Mouse (Mus musculus) embryonic facial prominence, embryonic 13.5 days (tissue): ENCODE results near the gene Tubb2b. TPM values are rescaled to one million over a fixed set of nuclear protein-coding genes. Genes with fewer than 3 reads are reported as not detected.

Experiments
- ATAC-seq: fragments of 200-750 bp; cut with Nextera tagmentation; 2 replicates; pipeline ENCODE4 v1.8.0; 2017; ENCODE audit warnings: low read depth; ENCODE audit not compliant: insufficient number of reproducible peaks, insufficient read depth, low FRiP score, low TSS enrichment
- H3K27ac ChIP-seq: fragments of 300-500 bp; sonication (generic); 2 replicates; pipeline ENCODE4 v1.5.1; 2015; ENCODE audit warnings: moderate library complexity, mild to moderate bottlenecking, inconsistent platforms
- H3K27me3 ChIP-seq: fragments of 300-500 bp; sonication (generic); 2 replicates; pipeline ENCODE4 v1.6.1; 2015; ENCODE audit warnings: mild to moderate bottlenecking, inconsistent platforms
- H3K36me3 ChIP-seq: fragments of 300-500 bp; sonication (generic); 2 replicates; pipeline ENCODE4 v1.6.1; 2015; ENCODE audit warnings: mild to moderate bottlenecking, inconsistent platforms
- H3K4me1 ChIP-seq: fragments of 300-500 bp; sonication (generic); 2 replicates; pipeline ENCODE4 v1.6.1; 2015; ENCODE audit warnings: inconsistent platforms
- H3K4me2 ChIP-seq: fragments of 300-500 bp; sonication (generic); 2 replicates; pipeline ENCODE4 v1.6.1; 2015; ENCODE audit warnings: moderate library complexity, mild to moderate bottlenecking, inconsistent platforms
- H3K4me3 ChIP-seq: fragments of 300-500 bp; sonication (generic); 2 replicates; pipeline ENCODE4 v1.5.1; 2015; ENCODE audit warnings: mild to moderate bottlenecking, inconsistent platforms
- H3K9ac ChIP-seq: fragments of 300-500 bp; sonication (generic); 2 replicates; pipeline ENCODE4 v1.6.1; 2015; ENCODE audit warnings: mild to moderate bottlenecking, inconsistent platforms
- H3K9me3 ChIP-seq: fragments of 300-500 bp; sonication (generic); 2 replicates; pipeline ENCODE4 v1.6.1; 2016; ENCODE audit warnings: inconsistent platforms
- WGBS: fragments of 180-500 bp; shearing (Covaris S2); methylation state at CpG from one replicate; pipeline ENCODE4 v1.1.7; 2015; ENCODE audit warnings: mixed read lengths; 5-methylcytosine and 5-hydroxymethylcytosine counted together
- polyA plus RNA-seq: library from polyadenylated mRNA; unstranded; fragments of >200 nt; fragmentation: Nextera tagmentation; extraction: Ambion mirVana; gene quantifications from 2 replicates; pipeline ENCODE4 v1.2.1, GENCODE M21; 2015

Tubb2b gene
- polyA plus RNA-seq, 1 experiment from 2014 or later = 46.3 TPM

DNA sequence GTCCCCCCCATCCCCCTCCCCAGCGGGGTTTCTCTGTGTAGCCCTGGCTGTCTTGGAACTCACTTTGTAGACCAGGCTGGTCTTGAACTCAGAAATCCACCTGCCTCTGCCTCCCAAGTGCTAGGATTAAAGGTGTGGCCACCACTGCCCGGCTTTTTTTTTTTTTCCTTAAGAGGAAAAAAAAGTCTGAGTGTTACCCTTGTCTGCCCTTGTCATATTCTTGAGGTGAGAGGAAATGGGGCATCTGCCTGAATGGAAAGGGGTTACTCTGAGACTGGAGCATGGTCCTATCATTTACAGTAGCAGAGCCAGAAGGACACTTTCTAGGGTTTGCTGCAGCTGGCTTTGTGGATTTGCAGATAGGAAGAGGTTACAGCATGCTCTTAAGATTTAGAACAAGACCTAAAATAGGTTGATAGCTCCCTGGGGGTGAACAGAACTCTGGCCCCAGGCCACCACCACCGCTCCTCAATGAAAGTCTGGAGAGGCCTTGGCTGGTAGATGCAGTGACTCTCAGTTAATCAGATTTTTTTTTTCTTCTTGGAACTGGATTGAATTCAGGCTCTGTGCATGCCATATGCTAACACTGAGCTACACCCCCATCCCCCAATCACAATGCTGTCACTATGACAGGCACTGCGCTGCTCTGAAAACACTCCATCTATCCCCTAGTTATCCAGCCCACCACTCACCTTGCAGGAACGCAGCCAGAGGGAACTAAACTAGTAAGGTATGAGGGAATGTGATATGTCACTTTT lies 23.2 kb upstream of the Tubb2b start:
- H3K9me3 ChIP-seq = no peaks in the 10 kb centered on the region
- WGBS = 76% methylated on average over 4 of the region's 5 CpGs
- H3K27ac ChIP-seq = no peak overlapping the region
- H3K4me3 ChIP-seq = no peak overlapping the region
- no peak overlapping the region for H3K4me2 ChIP-seq
- no peak overlapping the region for H3K9ac ChIP-seq
- no peaks in the 10 kb centered on the region for H3K36me3 ChIP-seq
- H3K4me1 ChIP-seq = peaks cover 43% of the 10 kb centered on the region
- H3K27me3 ChIP-seq = no peaks in the 10 kb centered on the region
- ATAC-seq = no peak

DNA sequence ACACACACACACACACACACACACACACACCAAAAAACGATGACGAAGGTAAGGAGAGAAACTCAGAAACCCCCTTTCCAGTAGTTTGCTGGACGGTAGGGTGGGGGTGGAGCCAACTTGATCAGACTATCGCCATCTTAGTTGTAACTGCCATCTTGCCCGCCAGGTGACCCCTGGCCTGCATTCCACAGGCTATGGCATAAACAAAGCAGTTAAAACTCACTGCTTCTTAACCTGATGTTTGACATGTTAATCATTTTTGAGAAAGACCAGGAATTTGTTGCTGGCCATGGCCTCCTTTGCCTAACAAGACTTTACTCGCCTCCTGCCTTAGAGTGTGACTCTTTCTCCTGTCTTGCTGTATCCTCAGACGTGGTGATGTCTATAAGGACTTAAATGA lies 22.4 kb upstream of the Tubb2b start:
- Histone ChIP-seq H3K27ac (no peak overlapping the region), H3K4me2 (no peak overlapping the region), H3K27me3 (no peaks in the 10 kb centered on the region), H3K9ac (no peak overlapping the region), H3K36me3 (no peaks in the 10 kb centered on the region), H3K4me1 (peaks cover 48% of the 10 kb centered on the region), H3K9me3 (no peaks in the 10 kb centered on the region), H3K4me3 (no peak overlapping the region)
- no peak for ATAC-seq
- 59% methylated on average over 7 of the region's 7 CpGs for WGBS

DNA sequence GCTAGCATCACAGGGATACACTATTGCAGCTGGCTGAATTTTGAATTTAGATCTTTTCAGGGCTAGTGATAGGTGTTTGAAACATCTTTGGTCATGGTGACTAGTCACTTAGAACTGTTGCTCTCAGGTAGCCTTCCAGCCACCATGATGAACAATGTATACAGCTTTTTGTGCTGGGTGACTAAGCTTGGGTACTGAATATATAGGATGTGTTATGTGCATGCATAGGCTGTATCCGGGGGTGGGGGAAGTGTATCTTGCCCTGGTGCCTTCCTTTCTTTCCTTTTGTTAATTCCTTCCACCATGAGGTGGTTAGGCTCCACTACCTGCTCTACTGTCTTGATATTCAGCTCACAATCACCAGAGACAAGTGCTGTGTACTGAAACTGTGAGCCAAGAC lies 21.2 kb upstream of the Tubb2b start:
- H3K36me3 ChIP-seq = no peaks in the 10 kb centered on the region
- no peaks in the 10 kb centered on the region for H3K27me3 ChIP-seq
- peaks cover 41% of the 10 kb centered on the region for H3K4me1 ChIP-seq
- no peak overlapping the region for H3K4me2 ChIP-seq
- H3K9me3 ChIP-seq = no peaks in the 10 kb centered on the region
- no peak for ATAC-seq
- 86% methylated on average over 1 of the region's 1 CpGs for WGBS
- no peak overlapping the region for H3K4me3 ChIP-seq
- no peak overlapping the region for H3K9ac ChIP-seq
- no peak overlapping the region for H3K27ac ChIP-seq

DNA sequence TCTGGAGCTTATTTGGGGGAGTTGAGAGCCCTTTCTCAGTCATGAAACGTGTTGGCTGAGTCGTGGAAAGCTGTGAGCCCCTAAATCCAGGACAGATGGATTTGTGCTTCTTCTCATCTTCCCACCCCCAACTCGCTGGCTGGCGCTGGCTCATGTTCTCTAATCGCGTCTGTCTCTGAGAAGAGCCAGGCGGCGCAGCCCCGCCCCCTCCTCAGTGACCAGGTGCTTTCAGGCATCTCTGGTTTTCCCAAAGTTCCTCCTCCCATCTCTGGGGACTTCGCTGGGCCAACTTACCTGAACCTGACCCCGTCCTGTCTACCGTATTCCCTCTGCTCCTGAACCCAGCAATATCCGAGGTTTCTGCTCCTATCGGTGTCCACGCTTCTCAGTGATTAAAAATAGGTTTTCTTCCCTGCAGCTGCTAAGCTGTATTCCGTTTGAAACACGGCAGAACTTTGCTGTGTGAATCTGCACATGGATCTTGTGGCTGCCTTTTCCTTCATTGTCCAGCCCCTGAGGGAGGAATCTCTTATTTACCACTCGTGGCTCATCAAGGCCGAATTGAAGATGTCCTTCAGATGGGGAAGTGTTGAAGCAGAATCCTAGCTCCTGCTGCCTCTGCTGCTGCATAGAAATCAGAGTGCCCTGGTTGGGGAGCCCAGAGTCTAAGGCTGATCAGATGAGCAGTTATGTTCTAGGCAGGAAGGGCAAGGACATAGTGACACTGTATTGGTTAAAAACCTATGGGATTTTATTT lies 20.2 kb upstream of the Tubb2b start:
- peak overlapping the region; percentile 73 for H3K4me2 ChIP-seq
- H3K27me3 ChIP-seq = no peaks in the 10 kb centered on the region
- no peak for ATAC-seq
- H3K9ac ChIP-seq = peak overlapping the region; percentile 32; the same call in 1 of the 2 replicates
- peak overlapping the region; percentile 11 for H3K4me3 ChIP-seq
- 8% methylated on average over 19 of the region's 19 CpGs for WGBS
- H3K27ac ChIP-seq = peak overlapping the region; percentile 79
- H3K4me1 ChIP-seq = peaks cover 36% of the 10 kb centered on the region
- no peaks in the 10 kb centered on the region for H3K36me3 ChIP-seq
- H3K9me3 ChIP-seq = no peaks in the 10 kb centered on the region

DNA sequence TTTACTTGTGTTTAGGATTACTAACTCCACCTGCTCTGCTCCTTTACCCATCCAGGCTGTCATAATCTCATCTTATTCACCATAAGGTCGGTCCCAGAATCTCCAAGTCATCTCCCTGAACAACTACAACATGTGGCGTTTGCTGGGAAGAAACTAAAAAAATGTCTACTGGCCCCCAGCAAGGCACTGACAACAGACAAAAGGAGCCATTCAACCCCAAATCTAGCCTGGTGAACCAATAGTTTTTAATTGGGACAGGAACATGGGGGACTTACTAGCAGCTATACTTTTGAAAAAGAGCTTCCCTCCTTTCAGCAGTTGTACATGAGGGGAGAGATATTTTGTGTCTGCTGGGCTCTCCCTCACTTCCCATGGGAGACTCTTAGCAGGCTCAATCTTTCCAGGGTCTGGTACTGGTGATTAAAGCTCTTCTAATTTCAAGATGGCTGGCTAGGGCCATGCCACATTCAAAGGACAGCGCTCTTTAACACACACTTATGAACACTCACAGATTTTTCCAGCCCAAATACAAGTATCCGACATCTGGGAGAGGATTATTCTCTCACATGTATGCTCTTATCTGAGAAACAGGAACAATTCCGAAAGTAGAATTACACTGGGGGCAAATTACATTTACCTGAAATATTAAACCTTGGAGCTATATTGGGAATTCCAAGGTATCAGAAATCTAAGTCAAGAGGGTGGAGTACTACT lies 19.4 kb upstream of the Tubb2b start:
- peak overlapping the region; percentile 73 for H3K9ac ChIP-seq
- peak overlapping the region; percentile 51 for H3K4me3 ChIP-seq
- ATAC-seq = no peak
- peak overlapping the region; percentile 79 for H3K27ac ChIP-seq
- no peaks in the 10 kb centered on the region for H3K36me3 ChIP-seq
- WGBS = 41% methylated on average over 5 of the region's 5 CpGs
- no peaks in the 10 kb centered on the region for H3K9me3 ChIP-seq
- no peaks in the 10 kb centered on the region for H3K27me3 ChIP-seq
- peaks cover 35% of the 10 kb centered on the region for H3K4me1 ChIP-seq
- H3K4me2 ChIP-seq = peak overlapping the region; percentile 73

DNA sequence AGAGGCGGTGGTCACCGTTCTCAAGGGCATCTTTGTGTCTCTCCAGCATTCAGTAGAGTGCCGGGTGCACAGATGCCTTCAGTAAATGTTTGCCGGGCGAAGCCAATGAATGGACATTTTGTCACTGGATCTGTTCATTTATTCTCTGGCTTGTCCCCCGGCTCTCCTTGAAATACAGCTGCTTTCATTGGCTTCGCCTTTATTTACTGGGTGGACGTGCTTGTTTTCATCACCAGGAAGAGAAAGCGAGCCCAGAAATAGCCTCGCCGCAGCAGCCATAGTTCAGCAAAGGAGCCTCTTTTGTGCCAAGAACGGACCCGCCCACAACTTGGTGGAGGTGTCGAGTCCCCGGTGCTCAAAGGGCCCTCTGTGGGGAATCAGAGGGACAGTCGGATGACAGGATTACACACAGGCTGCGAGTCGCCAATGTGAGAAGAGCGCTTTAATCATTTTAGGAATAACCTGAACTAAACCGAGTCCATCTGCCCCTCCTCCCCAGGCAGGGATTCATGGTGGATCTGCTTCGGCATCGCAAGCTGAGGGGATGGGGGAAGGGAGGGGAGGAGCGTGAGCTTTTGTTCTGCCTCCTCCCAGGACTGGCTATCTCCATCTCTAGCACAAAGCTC lies 18.6 kb upstream of the Tubb2b start:
- no peaks in the 10 kb centered on the region for H3K9me3 ChIP-seq
- peak overlapping the region; percentile 51 for H3K4me3 ChIP-seq
- H3K4me1 ChIP-seq = peaks cover 31% of the 10 kb centered on the region
- peak; percentile 53 for ATAC-seq
- 2% methylated on average over 23 of the region's 23 CpGs for WGBS
- peak overlapping the region; percentile 79 for H3K27ac ChIP-seq
- H3K36me3 ChIP-seq = no peaks in the 10 kb centered on the region
- no peaks in the 10 kb centered on the region for H3K27me3 ChIP-seq
- H3K4me2 ChIP-seq = peak overlapping the region; percentile 73
- H3K9ac ChIP-seq = peak overlapping the region; percentile 73

DNA sequence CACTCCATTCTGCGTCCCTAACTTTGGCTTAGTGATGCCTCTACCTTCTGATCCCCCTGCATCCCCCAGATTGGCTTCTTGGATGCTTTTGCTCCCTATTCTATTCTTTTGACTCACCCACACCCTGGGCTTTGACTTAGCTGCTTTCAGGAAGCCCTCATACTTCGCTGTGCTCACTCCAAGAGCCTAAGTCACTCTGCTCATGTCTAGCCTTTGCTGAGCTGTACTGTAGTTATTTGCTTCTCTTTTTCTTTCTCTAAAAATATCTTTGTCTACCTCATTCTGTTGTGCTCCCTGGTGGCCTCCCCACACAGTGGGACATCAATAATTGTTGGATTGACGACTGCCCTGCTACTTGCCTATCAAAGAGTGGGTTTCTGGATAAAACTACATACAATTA lies 17.9 kb upstream of the Tubb2b start:
- WGBS = 68% methylated on average over 3 of the region's 3 CpGs
- Histone ChIP-seq H3K4me1 (peaks cover 28% of the 10 kb centered on the region), H3K27ac (peak overlapping the region; percentile 79), H3K27me3 (no peaks in the 10 kb centered on the region), H3K9ac (no peak overlapping the region), H3K36me3 (no peaks in the 10 kb centered on the region), H3K4me2 (peak overlapping the region; percentile 73), H3K9me3 (no peaks in the 10 kb centered on the region), H3K4me3 (peak overlapping the region; percentile 51; the same call in 1 of the 2 replicates)
- ATAC-seq = no peak

DNA sequence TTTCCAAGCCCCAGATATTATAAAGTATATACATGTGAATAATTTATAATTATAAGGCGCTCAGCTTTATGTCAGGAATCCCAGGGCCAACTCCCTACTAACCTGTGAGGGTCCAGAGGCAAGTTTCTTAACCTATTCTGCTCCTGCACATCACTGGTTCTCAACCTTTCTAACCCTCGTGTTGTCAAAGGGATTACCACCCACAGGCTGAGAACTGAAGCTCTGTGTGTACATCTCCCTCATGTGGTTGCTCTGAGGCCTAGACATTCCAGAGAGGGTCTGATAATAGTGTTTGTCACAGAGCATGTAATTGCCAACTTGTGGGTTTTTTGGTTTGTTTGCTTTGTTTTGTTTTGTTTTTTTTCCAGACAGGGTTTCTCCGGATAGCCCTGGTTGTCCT lies 16.6 kb upstream of the Tubb2b start:
- Histone ChIP-seq H3K27me3 (no peaks in the 10 kb centered on the region), H3K36me3 (no peaks in the 10 kb centered on the region), H3K27ac (no peak overlapping the region), H3K9ac (no peak overlapping the region), H3K4me2 (no peak overlapping the region), H3K4me1 (peaks cover 25% of the 10 kb centered on the region), H3K4me3 (no peak overlapping the region), H3K9me3 (no peaks in the 10 kb centered on the region)
- no peak for ATAC-seq
- WGBS = 56% methylated on average over 3 of the region's 3 CpGs

DNA sequence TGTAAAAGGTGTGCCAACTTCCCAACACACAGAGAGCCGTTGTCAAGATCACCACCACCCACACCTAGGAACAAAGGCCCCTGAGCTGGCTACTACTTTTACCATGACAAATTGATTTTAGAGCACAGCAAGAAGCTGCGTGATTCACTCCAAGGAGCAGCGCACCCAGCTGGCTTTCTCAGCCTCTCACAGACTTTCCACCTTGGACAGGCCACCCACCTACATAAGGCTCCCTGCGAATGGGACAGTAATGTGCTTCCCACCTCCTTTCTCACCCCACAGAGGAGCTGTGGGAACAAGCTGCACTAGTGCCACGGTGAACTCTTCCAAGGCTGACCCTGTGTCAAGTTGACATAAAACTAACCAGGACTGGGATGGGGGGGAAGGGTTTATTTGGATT lies 13.1 kb upstream of the Tubb2b start:
- H3K36me3 ChIP-seq = no peaks in the 10 kb centered on the region
- H3K27ac ChIP-seq = no peak overlapping the region
- WGBS = 32% methylated on average over 5 of the region's 5 CpGs
- H3K9ac ChIP-seq = no peak overlapping the region
- peaks cover 7% of the 10 kb centered on the region; the same call in 1 of the 2 replicates for H3K4me1 ChIP-seq
- H3K27me3 ChIP-seq = no peaks in the 10 kb centered on the region
- H3K9me3 ChIP-seq = no peaks in the 10 kb centered on the region
- no peak for ATAC-seq
- H3K4me3 ChIP-seq = no peak overlapping the region
- H3K4me2 ChIP-seq = no peak overlapping the region

DNA sequence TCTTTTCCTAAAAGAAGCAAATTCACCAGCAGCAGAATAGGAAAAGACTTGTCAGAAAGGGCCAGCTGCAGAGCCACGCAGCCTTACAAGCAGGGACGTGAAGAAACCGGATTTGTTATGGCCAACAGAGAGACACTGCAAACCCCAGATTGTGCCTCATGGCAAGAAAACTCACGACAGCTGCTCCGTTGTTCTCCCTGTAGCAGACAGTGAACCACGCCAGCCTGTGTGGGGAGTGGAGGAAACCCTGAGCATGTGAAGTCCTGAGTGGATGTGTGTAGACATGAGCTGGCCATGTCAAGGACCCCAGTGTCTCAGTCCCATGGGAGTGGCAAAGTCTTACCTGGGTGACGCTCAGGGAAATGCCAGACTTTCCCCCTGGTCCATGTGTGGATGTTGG lies 6.3 kb upstream of the Tubb2b start:
- peak overlapping the region; percentile 33; the same call in 1 of the 2 replicates for H3K27ac ChIP-seq
- 35% methylated on average over 7 of the region's 7 CpGs for WGBS
- ATAC-seq = 0 out of 2 replicates have a peak, but pooled peaks have one; percentile 20

DNA sequence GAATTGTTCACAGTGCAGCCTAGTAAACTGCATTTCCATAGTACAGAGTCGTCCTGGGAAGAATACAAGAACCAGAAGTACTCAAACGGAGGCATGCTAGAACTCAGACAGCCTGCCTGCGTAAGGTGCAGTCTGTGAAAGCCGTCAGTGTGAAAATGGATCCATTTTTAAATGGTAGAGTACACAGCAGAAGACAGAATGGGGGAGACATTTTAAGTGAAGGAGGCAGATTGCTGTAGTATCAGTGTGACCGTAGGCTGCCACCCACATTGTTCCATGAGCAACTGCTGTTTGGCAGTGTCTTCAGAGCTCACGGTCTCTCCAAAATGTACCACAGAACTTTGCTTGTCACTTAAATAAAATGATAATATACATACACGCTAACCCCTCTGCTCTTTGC lies 4.0 kb upstream of the Tubb2b start:
- no peak overlapping the region for H3K27ac ChIP-seq
- H3K9ac ChIP-seq = no peak overlapping the region
- WGBS = 66% methylated on average over 7 of the region's 7 CpGs
- H3K27me3 ChIP-seq = peaks cover 5% of the 10 kb centered on the region; the same call in 1 of the 2 replicates
- no peaks in the 10 kb centered on the region for H3K36me3 ChIP-seq
- no peaks in the 10 kb centered on the region for H3K9me3 ChIP-seq
- H3K4me3 ChIP-seq = no peak overlapping the region
- no peak overlapping the region for H3K4me2 ChIP-seq
- H3K4me1 ChIP-seq = peaks cover 42% of the 10 kb centered on the region
- ATAC-seq = no peak

More for the DNA sequence above, 6.3 kb upstream of the Tubb2b start:
- Histone ChIP-seq H3K4me3 (no peak overlapping the region), H3K4me2 (no peak overlapping the region), H3K27me3 (peaks cover 5% of the 10 kb centered on the region; the same call in 1 of the 2 replicates), H3K4me1 (peaks cover 27% of the 10 kb centered on the region), H3K9me3 (no peaks in the 10 kb centered on the region), H3K9ac (no peak overlapping the region), H3K36me3 (no peaks in the 10 kb centered on the region)
